Mouse (Mus musculus): ENCODE measurements around the gene Ugt1a6a.
A peak's percentile ranks its signal among the peaks of the same experiment; 100 is the strongest.
"Not testable (repeated sequence)": the region's sequence is repeated elsewhere in the genome, so short reads cannot be mapped to it uniquely, and the experiment has no call there.

DNA sequence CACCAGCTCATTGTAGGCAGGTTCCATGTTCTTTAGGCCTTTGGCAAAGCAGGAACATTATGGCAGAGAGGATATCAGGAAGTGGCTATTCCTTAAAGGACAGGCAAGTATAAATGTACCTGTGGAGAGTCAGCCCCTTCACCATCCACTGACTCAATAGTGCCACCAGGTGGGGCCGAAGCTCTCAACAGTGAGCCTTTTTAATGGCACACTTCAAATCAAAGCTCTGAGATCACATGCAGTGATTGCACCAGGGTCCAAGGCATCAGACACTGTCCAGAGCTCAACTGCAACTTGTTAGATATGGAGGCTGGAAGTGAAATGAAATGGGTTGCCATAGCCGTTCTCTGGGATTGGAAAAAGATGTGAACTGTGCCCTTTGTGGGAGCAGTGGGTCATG is 10.7 kb downstream of the Ugt1a6a start:
- peak; percentile 21; the same call in 1 of the 2 replicates for TF ChIP-seq CTCF (IDR thresholded peaks at IDR 0.05; ENCODE audit: low read depth, low read length)
- TF ChIP-seq POLR2A (IDR thresholded peaks at IDR 0.05; ENCODE audit: extremely low read depth, insufficient read depth, low read length): not testable (repeated sequence)
